Mouse (Mus musculus): Measurements from ENCODE around the gene I830077J02Rik. TPM values are rescaled to one million over a fixed set of nuclear protein-coding genes. Genes with fewer than 3 reads are reported as not detected.

Gene I830077J02Rik
- polyA plus RNA-seq, 1 experiment from 2014 or later: 0.46 TPM

DNA sequence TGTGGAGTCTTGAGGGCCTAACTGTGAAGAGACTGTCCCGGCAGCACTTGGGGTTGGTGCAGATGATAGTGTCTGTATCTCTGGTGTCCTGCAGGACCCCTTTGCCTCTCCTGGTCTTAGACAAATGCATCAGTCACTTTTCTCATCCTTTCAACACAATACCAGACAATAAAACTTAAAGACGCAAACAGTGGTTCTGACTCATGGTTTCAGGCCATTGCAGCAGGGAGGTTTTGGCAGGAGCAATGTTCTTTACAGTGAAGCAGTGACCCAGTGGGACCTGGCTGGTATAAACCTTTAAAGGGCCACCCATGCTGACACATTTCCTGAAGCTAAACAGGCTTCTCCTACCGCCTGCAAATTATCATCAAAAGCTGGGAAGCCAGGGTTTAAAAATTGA, 41.3 kb downstream of the I830077J02Rik start:
- no peak overlapping the region for H3K4me3 ChIP-seq
- 72% methylated on average over 3 of the region's 3 CpGs for WGBS
- H3K9me3 ChIP-seq: no peaks in the 10 kb centered on the region

DNA sequence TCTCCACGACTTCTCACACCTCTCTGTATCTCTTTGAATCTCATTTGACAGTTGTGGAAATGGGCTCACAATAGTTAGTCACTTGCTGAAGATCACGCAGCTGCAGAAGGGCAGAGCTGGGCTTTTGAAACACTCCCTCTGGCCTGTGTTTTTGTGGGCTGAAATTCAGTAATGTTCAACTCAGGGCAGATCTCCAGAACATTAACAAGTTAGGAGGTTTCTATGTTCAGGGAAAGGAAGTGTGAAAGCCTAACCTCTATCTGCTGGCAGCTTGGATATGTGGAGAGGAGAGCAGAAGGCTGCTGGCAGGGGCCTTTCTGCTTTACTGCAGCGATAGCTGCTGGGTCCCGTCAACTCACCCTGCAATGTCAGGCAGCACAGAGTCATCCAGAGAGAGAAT, 42.2 kb downstream of the I830077J02Rik start:
- Histone ChIP-seq H3K4me3 (no peak overlapping the region), H3K27me3 (no peaks in the 10 kb centered on the region), H3K9ac (no peak overlapping the region), H3K27ac (no peak overlapping the region), H3K4me1 (peaks cover 24% of the 10 kb centered on the region; the same call in 1 of the 2 replicates), H3K9me3 (no peaks in the 10 kb centered on the region), H3K4me2 (replicated peaks) (no peak overlapping the region), H3K36me3 (no peaks in the 10 kb centered on the region)
- ATAC-seq (ENCODE audit: insufficient number of reproducible peaks, insufficient read depth, low FRiP score, low TSS enrichment): no peak
- 76% methylated on average over 4 of the region's 4 CpGs for WGBS

More for the DNA sequence above, 41.3 kb downstream of the I830077J02Rik start:
- Histone ChIP-seq H3K4me2 (replicated peaks) (no peak overlapping the region), H3K27me3 (no peaks in the 10 kb centered on the region), H3K9ac (no peak overlapping the region), H3K36me3 (no peaks in the 10 kb centered on the region), H3K27ac (no peak overlapping the region), H3K4me1 (peaks cover 25% of the 10 kb centered on the region; the same call in 1 of the 2 replicates)
- ATAC-seq (ENCODE audit: insufficient number of reproducible peaks, insufficient read depth, low FRiP score, low TSS enrichment): no peak

DNA sequence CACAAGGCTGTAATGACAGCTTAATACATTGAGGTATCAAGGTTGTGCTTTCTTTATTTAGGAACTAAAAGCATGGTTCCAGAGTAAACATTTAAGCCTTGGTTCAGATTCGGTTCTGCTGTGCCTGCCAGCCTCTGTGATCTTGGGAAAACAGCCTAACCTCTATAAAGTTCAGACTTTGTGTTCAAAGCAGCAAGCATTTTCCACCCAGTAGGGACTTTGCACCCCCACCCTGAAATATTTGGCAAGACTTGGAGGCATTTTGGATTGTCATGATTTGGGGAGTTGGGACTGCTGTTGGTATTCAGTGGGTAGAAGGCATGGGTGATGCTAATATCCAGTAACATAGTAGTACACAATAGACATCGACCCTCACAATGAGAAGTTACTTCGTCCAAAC, 43.5 kb downstream of the I830077J02Rik start:
- WGBS: 67% methylated on average over 3 of the region's 3 CpGs
- Histone ChIP-seq H3K9ac (no peak overlapping the region), H3K27me3 (no peaks in the 10 kb centered on the region), H3K36me3 (no peaks in the 10 kb centered on the region), H3K4me2 (replicated peaks) (no peak overlapping the region), H3K27ac (no peak overlapping the region), H3K4me3 (no peak overlapping the region), H3K9me3 (no peaks in the 10 kb centered on the region), H3K4me1 (peaks cover 11% of the 10 kb centered on the region; the same call in 1 of the 2 replicates)
- ATAC-seq (ENCODE audit: insufficient number of reproducible peaks, insufficient read depth, low FRiP score, low TSS enrichment): no peak

DNA sequence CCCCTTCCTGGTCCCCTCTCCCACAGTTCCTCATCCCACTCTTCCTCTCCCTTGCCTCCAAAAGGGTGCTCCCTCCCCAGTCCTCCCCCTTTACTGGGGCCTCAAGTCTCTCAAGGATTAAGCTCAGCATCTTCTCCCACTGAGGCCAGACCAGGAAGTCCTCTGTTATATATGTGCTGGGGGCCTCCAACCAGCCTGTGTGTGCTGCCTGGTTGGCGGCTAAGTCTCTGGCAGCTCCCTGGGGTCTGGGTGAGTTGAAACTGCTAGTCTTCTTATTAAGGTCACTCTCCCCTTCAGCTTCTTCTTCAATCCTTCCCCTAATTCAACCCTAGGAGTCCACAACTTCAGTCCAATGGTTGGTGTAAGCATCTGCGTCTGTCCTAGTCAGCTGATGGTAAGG, 49.4 kb downstream of the I830077J02Rik start:
- ATAC-seq (ENCODE audit: insufficient number of reproducible peaks, insufficient read depth, low FRiP score, low TSS enrichment): no peak
- Histone ChIP-seq H3K27ac (no peak overlapping the region), H3K27me3 (no peaks in the 10 kb centered on the region), H3K36me3 (no peaks in the 10 kb centered on the region), H3K9ac (no peak overlapping the region), H3K4me3 (no peak overlapping the region), H3K9me3 (no peaks in the 10 kb centered on the region), H3K4me1 (no peaks in the 10 kb centered on the region), H3K4me2 (replicated peaks) (no peak overlapping the region)
- WGBS: 92% methylated on average over 2 of the region's 2 CpGs

DNA sequence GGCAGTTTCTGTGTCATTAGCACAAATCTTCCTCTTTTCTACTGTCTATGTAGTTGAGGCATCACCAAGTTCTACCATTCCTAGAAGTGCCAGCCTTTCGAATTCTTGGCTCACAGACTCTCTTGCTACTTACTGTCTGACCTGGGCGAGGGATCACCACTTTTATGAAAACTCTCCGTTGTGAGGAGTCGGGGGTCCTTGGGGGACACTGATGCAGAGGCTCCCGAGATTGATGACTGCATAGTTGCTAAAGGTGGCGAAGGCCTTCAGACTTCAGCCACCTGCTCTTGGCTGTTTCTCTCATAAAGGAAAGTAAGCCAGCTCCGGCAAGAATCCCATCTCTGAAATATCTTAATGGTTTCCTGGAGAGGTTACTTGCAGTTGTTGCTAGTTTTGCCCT, 50.4 kb downstream of the I830077J02Rik start:
- Histone ChIP-seq H3K9me3 (no peaks in the 10 kb centered on the region), H3K27me3 (no peaks in the 10 kb centered on the region), H3K9ac (no peak overlapping the region), H3K4me2 (replicated peaks) (no peak overlapping the region), H3K4me3 (no peak overlapping the region), H3K27ac (no peak overlapping the region), H3K36me3 (no peaks in the 10 kb centered on the region), H3K4me1 (no peaks in the 10 kb centered on the region)
- WGBS: 89% methylated on average over 7 of the region's 7 CpGs
- no peak for ATAC-seq (ENCODE audit: insufficient number of reproducible peaks, insufficient read depth, low FRiP score, low TSS enrichment)

DNA sequence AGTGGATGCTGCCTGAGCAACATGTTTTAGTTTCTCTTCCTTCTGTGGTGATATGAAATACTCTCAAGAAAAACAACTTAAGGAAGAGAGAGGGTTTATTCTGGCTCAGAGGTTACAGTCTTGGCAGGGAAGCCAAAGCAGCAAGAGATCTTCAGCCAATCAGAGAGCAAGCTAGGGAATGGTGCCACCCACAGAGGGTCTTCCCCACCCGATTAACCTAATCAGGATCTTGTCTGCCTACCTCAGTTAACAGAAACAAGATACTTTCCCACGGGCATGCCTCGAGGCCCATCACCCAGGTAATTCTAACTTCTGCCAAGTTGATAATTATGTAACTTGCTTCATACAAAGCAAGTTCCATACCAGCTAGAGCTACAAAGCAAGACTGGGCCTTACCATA, 52.0 kb downstream of the I830077J02Rik start:
- H3K27me3 ChIP-seq: no peaks in the 10 kb centered on the region
- ATAC-seq (ENCODE audit: insufficient number of reproducible peaks, insufficient read depth, low FRiP score, low TSS enrichment): no peak
- no peak overlapping the region for H3K27ac ChIP-seq
- WGBS: 58% methylated on average over 3 of the region's 3 CpGs
- no peaks in the 10 kb centered on the region for H3K9me3 ChIP-seq
- no peak overlapping the region for H3K9ac ChIP-seq
- no peaks in the 10 kb centered on the region for H3K36me3 ChIP-seq
- no peaks in the 10 kb centered on the region for H3K4me1 ChIP-seq
- no peak overlapping the region for H3K4me3 ChIP-seq
- H3K4me2 ChIP-seq (replicated peaks): no peak overlapping the region

DNA sequence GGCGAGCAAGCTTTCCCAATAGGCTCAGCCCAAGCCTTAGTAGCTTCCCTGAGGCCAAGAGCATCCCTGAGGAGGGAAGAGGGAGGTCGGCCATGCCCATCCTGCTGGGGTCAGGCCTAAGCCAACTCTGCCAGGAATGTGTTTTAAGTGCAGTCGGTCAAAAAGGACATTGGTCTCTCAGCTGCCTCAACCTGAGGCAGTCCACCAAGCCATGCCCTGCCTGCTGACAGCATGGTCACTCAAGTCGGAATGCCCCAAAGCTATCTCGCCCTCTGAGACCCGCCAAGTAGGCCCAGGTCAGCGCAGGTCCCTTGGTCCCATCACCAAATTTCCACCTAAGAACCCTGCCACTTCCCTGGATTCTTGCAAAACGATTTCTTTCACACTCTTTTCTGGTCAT, 53.7 kb downstream of the I830077J02Rik start:
- no peak for ATAC-seq (ENCODE audit: insufficient number of reproducible peaks, insufficient read depth, low FRiP score, low TSS enrichment)

DNA sequence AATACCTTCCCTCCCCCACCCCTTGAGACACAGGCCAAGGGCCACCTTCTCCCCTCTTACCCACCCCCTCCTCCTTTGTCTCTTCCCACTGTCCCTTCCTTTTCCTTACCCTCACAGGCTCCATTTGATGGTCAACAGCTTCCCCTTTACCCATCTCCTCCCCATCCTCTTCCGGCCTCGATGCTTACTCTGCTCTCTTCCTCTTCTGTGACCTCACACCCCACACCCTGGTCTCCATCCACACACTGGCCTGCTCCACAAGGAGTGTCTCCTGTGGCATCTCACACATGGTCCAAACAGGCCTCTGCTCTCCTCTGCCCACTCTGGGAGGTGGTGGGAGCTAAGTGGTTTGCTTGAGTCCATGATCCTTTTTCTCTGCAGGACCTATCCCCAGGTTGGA, 54.5 kb downstream of the I830077J02Rik start:
- no peaks in the 10 kb centered on the region for H3K9me3 ChIP-seq
- no peak overlapping the region for H3K4me3 ChIP-seq
- WGBS: 78% methylated on average over 2 of the region's 2 CpGs

More for the DNA sequence above, 53.7 kb downstream of the I830077J02Rik start:
- H3K9ac ChIP-seq: no peak overlapping the region
- H3K9me3 ChIP-seq: no peaks in the 10 kb centered on the region
- no peaks in the 10 kb centered on the region for H3K27me3 ChIP-seq
- no peaks in the 10 kb centered on the region for H3K4me1 ChIP-seq
- no peaks in the 10 kb centered on the region for H3K36me3 ChIP-seq
- H3K4me3 ChIP-seq: no peak overlapping the region
- 79% methylated on average over 8 of the region's 8 CpGs for WGBS
- no peak overlapping the region for H3K4me2 ChIP-seq (replicated peaks)
- H3K27ac ChIP-seq: no peak overlapping the region

DNA sequence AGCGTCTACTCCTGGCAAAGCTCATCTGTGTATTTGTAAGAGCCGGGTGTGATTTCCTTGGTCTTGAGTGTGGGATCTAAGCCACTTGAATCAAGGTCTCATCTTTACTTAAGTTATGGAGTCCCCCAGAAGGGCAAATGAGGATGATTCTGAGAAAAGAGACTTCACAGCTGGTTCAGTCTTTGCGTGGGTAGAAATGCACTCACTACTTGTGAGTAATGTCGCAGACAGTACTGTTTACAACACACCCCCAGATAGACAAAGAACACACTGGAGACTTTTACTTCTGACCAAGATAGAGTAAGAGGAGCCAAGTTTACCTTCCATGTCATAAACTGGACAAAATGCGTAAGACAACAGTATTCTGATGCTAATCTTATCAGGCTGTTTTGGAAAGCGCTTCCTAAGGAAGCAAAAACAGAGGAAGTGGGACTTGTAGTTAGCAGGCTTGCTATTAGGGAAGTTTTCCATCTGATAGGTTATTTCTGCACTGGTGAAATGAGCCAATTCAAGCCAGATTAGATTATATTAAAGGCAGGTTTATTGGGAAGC, 55.1 kb downstream of the I830077J02Rik start:
- 86% methylated on average over 6 of the region's 6 CpGs for WGBS
- no peaks in the 10 kb centered on the region for H3K27me3 ChIP-seq
- no peak overlapping the region for H3K4me2 ChIP-seq (replicated peaks)
- H3K4me3 ChIP-seq: no peak overlapping the region
- no peak overlapping the region for H3K27ac ChIP-seq
- H3K9ac ChIP-seq: no peak overlapping the region
- ATAC-seq (ENCODE audit: insufficient number of reproducible peaks, insufficient read depth, low FRiP score, low TSS enrichment): no peak
- peaks cover 2% of the 10 kb centered on the region; the same call in 1 of the 2 replicates for H3K4me1 ChIP-seq
- no peaks in the 10 kb centered on the region for H3K9me3 ChIP-seq
- no peaks in the 10 kb centered on the region for H3K36me3 ChIP-seq

More for the DNA sequence above, 54.5 kb downstream of the I830077J02Rik start:
- H3K4me2 ChIP-seq (replicated peaks): no peak overlapping the region
- no peak overlapping the region for H3K9ac ChIP-seq
- H3K27me3 ChIP-seq: no peaks in the 10 kb centered on the region
- H3K27ac ChIP-seq: no peak overlapping the region
- no peaks in the 10 kb centered on the region for H3K4me1 ChIP-seq
- H3K36me3 ChIP-seq: no peaks in the 10 kb centered on the region
- ATAC-seq (ENCODE audit: insufficient number of reproducible peaks, insufficient read depth, low FRiP score, low TSS enrichment): no peak

DNA sequence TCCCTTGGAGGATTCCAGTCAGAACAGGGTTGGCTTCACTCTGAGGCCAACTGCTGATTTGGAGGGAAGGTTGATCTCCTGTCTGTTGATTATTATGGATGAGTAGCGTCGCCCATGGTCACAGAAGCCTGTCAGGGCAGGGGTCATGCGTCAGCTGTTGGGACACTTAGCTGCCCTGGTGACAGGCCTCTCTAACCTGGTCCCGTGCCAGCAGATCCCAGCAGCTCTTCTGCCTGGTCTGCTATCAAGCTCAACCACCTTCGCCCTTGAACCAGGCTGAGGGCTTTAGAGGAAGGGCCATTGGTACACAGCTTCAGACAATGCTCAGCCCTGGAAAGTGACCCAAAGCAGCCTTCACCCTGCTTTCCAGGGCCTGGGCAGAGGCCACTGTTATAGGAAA, 56.4 kb downstream of the I830077J02Rik start:
- Histone ChIP-seq H3K4me3 (no peak overlapping the region), H3K4me2 (replicated peaks) (no peak overlapping the region), H3K36me3 (no peaks in the 10 kb centered on the region), H3K9me3 (no peaks in the 10 kb centered on the region), H3K9ac (no peak overlapping the region), H3K27me3 (no peaks in the 10 kb centered on the region), H3K27ac (no peak overlapping the region), H3K4me1 (peaks cover 5% of the 10 kb centered on the region; the same call in 1 of the 2 replicates)
- no peak for ATAC-seq (ENCODE audit: insufficient number of reproducible peaks, insufficient read depth, low FRiP score, low TSS enrichment)
- 80% methylated on average over 5 of the region's 5 CpGs for WGBS
